Mouse (Mus musculus): ENCODE results near the gene Gm3336.

Gm3336 gene

GRCm38 (mm10) chr8:70720739-70721138, 2.4 kb downstream of the Gm3336 start:
- ChIA-PET POLR2A (interaction anchor here in 1 of 4 experiments (1.4 kb wide), 1 partner anchor 119 kb away, joined by 5 read pairs; the partner anchor contains the start of gene Arrdc2), CTCF (interaction anchor here in 3 of 4 experiments (0.7 to 10.1 kb wide), 6 partner anchors 10 to 162 kb away, joined by 3 to 92 read pairs (median 6); partner anchors contain the start of genes Rab3a (in 2 of the 3) and Arrdc2 (in 1 of the 3))

- ChIA-PET CTCF (interaction anchor here (0.7 to 10.1 kb wide), 11 partner anchors 9 to 163 kb away, joined by 3 to 92 read pairs (median 4); partner anchors contain the start of genes Rab3a (in 2 of the 4), Arrdc2 (in 1 of the 4) and Mast3 (in 1 of the 4)), POLR2A (interaction anchor here in 2 of 4 experiments (0.6 to 1.4 kb wide), 7 partner anchors 23 to 118 kb away, joined by 3 to 5 read pairs (median 3); partner anchors contain the start of genes Arrdc2 (in 1 of the 2) and Jund (in 1 of the 2))
These were observed 3.3 kb downstream of the Gm3336 start for GRCm38 (mm10) chr8:70721601-70722000.

- ChIA-PET CTCF (interaction anchor here in 3 of 4 experiments (0.8 to 10.1 kb wide), 9 partner anchors 28 to 121 kb away, joined by 3 to 92 read pairs (median 3); partner anchors contain the start of genes Rab3a (in 2 of the 3), Arrdc2 (in 1 of the 3) and Mpv17l2 (in 1 of the 3)), POLR2A (interaction anchor here in 3 of 4 experiments (0.5 to 5.1 kb wide), 25 partner anchors 9 to 173 kb away, joined by 3 to 28 read pairs (median 4); partner anchors contain the start of genes Jund (in 2 of the 3), Mpv17l2 (in 2 of the 3), Rab3a (in 2 of the 3) and Arrdc2 (in 1 of the 3))
These were observed 5.3 kb downstream of the Gm3336 start, which contains the start of gene Pde4c for GRCm38 (mm10) chr8:70723486-70724210. Gene Pde4c (plus strand): TSS chr8:70723720.

- ChIA-PET POLR2A (interaction anchor here in 3 of 4 experiments (0.5 to 5.1 kb wide), 21 partner anchors 8 to 173 kb away, joined by 3 to 28 read pairs (median 4); partner anchors contain the start of genes Jund (in 2 of the 3), Rab3a (in 2 of the 3), Arrdc2 (in 1 of the 3) and Lsm4 (in 1 of the 3)), CTCF (interaction anchor here in 3 of 4 experiments (0.6 to 10.1 kb wide), 10 partner anchors 28 to 120 kb away, joined by 3 to 92 read pairs (median 3); partner anchors contain the start of genes Rab3a (in 2 of the 3), Arrdc2 (in 1 of the 3) and Mpv17l2 (in 1 of the 3))
These were observed 5.9 kb downstream of the Gm3336 start for GRCm38 (mm10) chr8:70724216-70724615.

GRCm38 (mm10) chr8:70725792-70726447, 7.6 kb downstream of the Gm3336 start:
- ChIA-PET CTCF (interaction anchor here (0.6 to 10.1 kb wide), 9 partner anchors 10 to 345 kb away, joined by 3 to 79 read pairs (median 4); partner anchors contain the start of genes Rab3a (in 2 of the 4) and Mast3 (in 1 of the 4)), POLR2A (interaction anchor here in 3 of 4 experiments (0.6 to 5.1 kb wide), 11 partner anchors 27 to 171 kb away, joined by 3 to 28 read pairs (median 3); partner anchors contain the start of genes Arrdc2 (in 2 of the 3), Jund (in 2 of the 3) and Rpl18a (in 1 of the 3))

- CTCF ChIA-PET = interaction anchor here in 3 of 4 experiments (0.6 to 10.1 kb wide), 7 partner anchors 25 to 195 kb away, joined by 3 to 79 read pairs (median 4); partner anchors contain the start of genes Rab3a (in 2 of the 3) and Mast3 (in 1 of the 3)
- POLR2A ChIA-PET = interaction anchor here in 3 of 4 experiments (0.5 to 5.1 kb wide), 11 partner anchors 27 to 353 kb away, joined by 3 to 28 read pairs (median 3); partner anchors contain the start of genes Jund (in 2 of the 3), Arrdc2 (in 1 of the 3), Lsm4 (in 1 of the 3) and Rpl18a (in 1 of the 3)
These were observed 8.4 kb downstream of the Gm3336 start for GRCm38 (mm10) chr8:70726721-70727120.

- POLR2A ChIA-PET = interaction anchor here in 3 of 4 experiments (0.6 to 5.2 kb wide), 45 partner anchors 9 to 500 kb away, joined by 3 to 56 read pairs (median 5); partner anchors contain the start of genes Arrdc2 (in 3 of the 3), Jund (in 3 of the 3), Gm3336 (in 2 of the 3) and Mpv17l2 (in 2 of the 3)
- CTCF ChIA-PET = interaction anchor here in 3 of 4 experiments (0.5 to 3.3 kb wide), 18 partner anchors 8 to 480 kb away, joined by 3 to 16 read pairs (median 4); partner anchors contain the start of genes Gm3336 (in 1 of the 3), Lsm4 (in 1 of the 3) and Rab3a (in 1 of the 3)
These were observed 11.6 kb downstream of the Gm3336 start for GRCm38 (mm10) chr8:70729808-70730475.

GRCm38 (mm10) chr8:70730956-70731355, 12.6 kb downstream of the Gm3336 start:
- POLR2A ChIA-PET = interaction anchor here in 3 of 4 experiments (0.6 to 5.2 kb wide), 14 partner anchors 11 to 166 kb away, joined by 3 to 56 read pairs (median 6); partner anchors contain the start of genes Arrdc2 (in 2 of the 3), Gm3336 (in 1 of the 3), Jund (in 1 of the 3) and Lsm4 (in 1 of the 3)
- CTCF ChIA-PET = interaction anchor here in 3 of 4 experiments (1.2 to 2.5 kb wide), 6 partner anchors 9 to 58 kb away, joined by 4 to 16 read pairs (median 5); partner anchors contain the start of genes Gm3336 (in 1 of the 3), Lsm4 (in 1 of the 3) and Rab3a (in 1 of the 3)

- ChIA-PET CTCF (no interaction called here), POLR2A (interaction anchor here in 2 of 4 experiments (1.2 to 1.3 kb wide), 2 partner anchors 9 to 55 kb away, joined by 4 read pairs; no protein-coding TSS in a partner anchor)
These were observed 19.4 kb downstream of the Gm3336 start for GRCm38 (mm10) chr8:70737705-70738104.

GRCm38 (mm10) chr8:70738211-70738610, 19.9 kb downstream of the Gm3336 start:
- POLR2A ChIA-PET = interaction anchor here in 2 of 4 experiments (0.9 to 1.6 kb wide), 5 partner anchors 9 to 55 kb away, joined by 3 to 7 read pairs (median 4); partner anchors contain the start of gene Jund (in 1 of the 2)

GRCm38 (mm10) chr8:70741661-70742060, 23.3 kb downstream of the Gm3336 start:
- ChIA-PET POLR2A (interaction anchor here in 3 of 4 experiments (0.6 to 4.0 kb wide), 6 partner anchors 9 to 98 kb away, joined by 3 to 11 read pairs (median 3); partner anchors contain the start of genes Arrdc2 (in 1 of the 3) and Rab3a (in 1 of the 3)), CTCF (interaction anchor here in 2 of 4 experiments (1.3 to 2.4 kb wide), 3 partner anchors 27 to 103 kb away, joined by 3 to 11 read pairs (median 4); partner anchors contain the start of gene Arrdc2 (in 1 of the 2))

More at GRCm38 (mm10) chr8:70738211-70738610, 19.9 kb downstream of the Gm3336 start:
- CTCF ChIA-PET = interaction anchor here in 1 of 4 experiments (0.7 kb wide), 1 partner anchor 8 kb away, joined by 3 read pairs; no protein-coding TSS in a partner anchor

GRCm38 (mm10) chr8:70742176-70742575, 23.8 kb downstream of the Gm3336 start:
- CTCF ChIA-PET = interaction anchor here in 2 of 4 experiments (1.3 to 2.4 kb wide), 3 partner anchors 27 to 102 kb away, joined by 3 to 11 read pairs (median 4); partner anchors contain the start of gene Arrdc2 (in 1 of the 2)

GRCm38 (mm10) chr8:70742981-70743655, 24.8 kb downstream of the Gm3336 start:
- POLR2A ChIA-PET = interaction anchor here in 3 of 4 experiments (0.6 to 4.0 kb wide), 19 partner anchors 9 to 96 kb away, joined by 3 to 15 read pairs (median 4); partner anchors contain the start of genes Jund (in 3 of the 3), Arrdc2 (in 2 of the 3), Lsm4 (in 1 of the 3) and Pde4c (in 1 of the 3)
- CTCF ChIA-PET = interaction anchor here in 2 of 4 experiments (0.5 to 2.4 kb wide), 7 partner anchors 9 to 154 kb away, joined by 3 to 11 read pairs (median 3); partner anchors contain the start of gene Rpl18a (in 1 of the 2)

More at GRCm38 (mm10) chr8:70742176-70742575, 23.8 kb downstream of the Gm3336 start:
- POLR2A ChIA-PET = interaction anchor here in 2 of 4 experiments (1.0 to 4.0 kb wide), 3 partner anchors 9 to 98 kb away, joined by 3 to 11 read pairs (median 4); partner anchors contain the start of gene Arrdc2 (in 1 of the 2)

GRCm38 (mm10) chr8:70743656-70744590, 25.6 kb downstream of the Gm3336 start:
- POLR2A ChIA-PET = interaction anchor here in 3 of 4 experiments (0.5 to 4.0 kb wide), 25 partner anchors 8 to 135 kb away, joined by 3 to 15 read pairs (median 3); partner anchors contain the start of genes Jund (in 3 of the 3), Pde4c (in 2 of the 3), Arrdc2 (in 1 of the 3) and Lsm4 (in 1 of the 3)

More at GRCm38 (mm10) chr8:70743656-70744590, 25.6 kb downstream of the Gm3336 start:
- CTCF ChIA-PET = interaction anchor here in 3 of 4 experiments (0.5 to 2.4 kb wide), 8 partner anchors 8 to 153 kb away, joined by 3 to 11 read pairs (median 4); partner anchors contain the start of gene Rpl18a (in 1 of the 3)
